Mouse (Mus musculus) thymus, postnatal 36 days (tissue): Measurements from ENCODE around the gene Ciao2b.

Source experiments
- DNase-seq, 2 experiments: peaks; one replicate each; pipeline ENCODE4 v3.0.0; 2022; ENCODE audit warnings: mixed read lengths in 2 of 2

Gene Ciao2b

DNA sequence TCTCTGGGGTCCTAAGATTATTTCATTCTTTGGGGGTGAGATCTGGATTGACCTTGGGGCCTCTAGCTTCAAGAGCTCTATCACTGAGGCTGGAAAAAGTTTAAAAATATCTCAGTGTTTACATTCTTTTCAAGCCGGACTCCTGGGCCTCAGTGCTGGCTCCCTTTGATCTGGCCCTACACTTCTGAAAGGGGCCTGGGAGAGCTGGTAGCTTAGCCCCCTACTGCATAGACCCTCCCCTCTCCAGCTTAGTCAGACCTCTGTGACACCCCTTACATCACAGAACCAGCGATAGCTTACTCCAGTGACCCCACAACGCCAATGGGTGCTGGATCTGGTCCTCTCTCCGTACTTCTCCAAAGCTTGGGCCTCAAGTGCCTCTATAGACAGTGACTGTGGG is 30.2 kb downstream of the Ciao2b start:
- DNase-seq = no peak

DNA sequence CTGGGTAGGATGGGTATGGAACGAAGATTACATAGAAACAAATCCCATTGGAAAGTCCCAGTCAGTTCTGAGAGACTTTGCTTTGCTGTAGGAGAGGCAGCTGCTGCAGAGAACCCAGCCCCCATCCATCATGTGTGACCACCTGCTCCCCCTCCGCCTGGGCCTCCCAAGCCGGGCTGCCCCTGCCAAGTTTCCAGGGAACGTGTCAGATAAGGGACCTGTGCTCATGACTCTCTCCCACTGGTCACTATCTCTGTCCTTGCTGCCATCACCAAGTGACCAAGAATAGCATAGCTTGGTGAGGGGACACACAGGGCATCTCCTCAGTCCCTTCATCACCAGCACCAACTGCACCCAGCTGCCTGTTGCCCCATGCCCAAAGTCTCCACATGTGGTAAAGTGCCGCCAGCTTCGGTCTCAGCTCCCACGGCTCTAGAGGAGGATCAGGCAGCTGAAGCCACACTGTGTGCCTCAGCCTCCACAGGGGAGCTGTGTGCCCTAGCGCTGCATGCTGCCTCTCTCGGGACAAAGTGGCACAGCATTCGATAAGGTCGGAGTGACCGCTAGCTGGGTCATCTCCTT is 31.5 kb downstream of the Ciao2b start:
- DNase-seq = no peak

DNA sequence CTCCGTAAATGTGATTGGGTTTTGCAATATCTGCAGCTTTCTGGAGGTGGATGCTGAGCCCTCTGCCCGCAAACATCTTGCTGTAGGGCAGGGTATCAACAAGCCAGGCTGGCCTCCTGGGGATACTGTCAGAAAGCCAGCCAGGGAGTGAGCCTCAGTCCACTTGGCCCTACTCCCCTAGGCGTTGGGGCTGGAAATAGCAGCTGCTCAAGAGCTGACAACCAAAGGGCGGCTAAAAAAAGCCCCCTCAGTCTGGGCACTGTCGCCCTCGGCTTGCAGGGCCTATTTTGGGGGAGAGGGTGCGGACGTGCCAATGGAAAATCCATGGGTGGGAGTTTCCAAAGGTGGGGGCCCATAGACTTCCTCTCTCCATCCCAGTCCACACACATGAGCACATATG is 32.5 kb downstream of the Ciao2b start:
- no peak for DNase-seq

DNA sequence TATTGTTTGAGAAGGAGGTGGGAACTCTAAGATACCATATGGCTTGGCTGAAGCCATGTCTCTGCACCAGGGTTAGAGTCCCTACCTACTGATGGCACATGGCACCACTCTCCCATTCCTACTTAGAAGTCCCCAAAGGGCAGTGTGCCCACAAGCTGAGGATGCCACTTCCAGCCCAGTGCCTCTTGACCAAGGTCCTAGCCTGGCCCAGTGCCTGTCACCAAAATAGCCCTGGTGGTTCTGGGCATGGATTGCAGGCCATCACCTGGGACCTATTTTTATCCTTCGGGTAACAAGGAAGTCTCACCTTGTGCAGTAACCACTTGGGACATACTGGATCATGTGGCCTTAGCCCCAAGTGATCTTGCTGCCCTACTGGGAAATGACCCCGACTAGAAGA is 33.8 kb downstream of the Ciao2b start:
- DNase-seq = no peak

DNA sequence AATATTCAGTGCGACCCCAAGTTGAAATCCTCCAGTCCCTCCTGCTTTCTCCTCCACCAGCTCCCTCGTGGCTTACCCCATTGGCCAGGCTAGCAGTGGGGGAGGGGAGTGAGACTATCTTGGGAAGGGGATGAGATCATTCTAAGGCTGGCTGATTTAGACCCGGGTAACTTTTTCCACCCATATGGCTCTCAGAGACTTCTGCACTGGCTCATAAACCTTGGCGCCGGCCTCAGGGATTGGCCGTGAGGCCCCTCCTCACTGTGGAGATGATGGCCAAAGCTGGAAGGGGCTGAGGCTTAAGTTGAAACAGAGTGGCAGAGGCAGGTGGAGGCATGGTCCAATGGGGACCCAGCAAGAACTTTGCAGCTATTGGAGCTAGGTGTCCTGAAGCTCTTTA is 35.4 kb downstream of the Ciao2b start:
- no peak for DNase-seq

DNA sequence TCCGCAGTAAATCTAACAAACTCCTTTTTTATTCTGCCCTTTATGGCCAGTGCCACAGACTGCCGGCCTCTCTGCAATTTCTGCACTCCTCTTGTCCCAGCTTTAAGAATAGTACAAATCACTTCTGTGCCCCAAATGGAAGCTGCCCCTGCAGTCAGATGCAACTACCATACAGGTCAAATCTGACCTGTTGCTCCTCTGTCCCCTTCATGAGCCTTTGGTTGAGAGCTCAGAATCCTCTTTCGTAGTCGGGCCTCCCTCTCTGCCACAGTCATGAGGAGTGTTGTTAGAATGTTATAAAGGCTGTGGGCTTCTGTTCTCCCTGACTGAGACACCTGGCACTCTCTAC is 38.5 kb downstream of the Ciao2b start:
- no peak for DNase-seq

DNA sequence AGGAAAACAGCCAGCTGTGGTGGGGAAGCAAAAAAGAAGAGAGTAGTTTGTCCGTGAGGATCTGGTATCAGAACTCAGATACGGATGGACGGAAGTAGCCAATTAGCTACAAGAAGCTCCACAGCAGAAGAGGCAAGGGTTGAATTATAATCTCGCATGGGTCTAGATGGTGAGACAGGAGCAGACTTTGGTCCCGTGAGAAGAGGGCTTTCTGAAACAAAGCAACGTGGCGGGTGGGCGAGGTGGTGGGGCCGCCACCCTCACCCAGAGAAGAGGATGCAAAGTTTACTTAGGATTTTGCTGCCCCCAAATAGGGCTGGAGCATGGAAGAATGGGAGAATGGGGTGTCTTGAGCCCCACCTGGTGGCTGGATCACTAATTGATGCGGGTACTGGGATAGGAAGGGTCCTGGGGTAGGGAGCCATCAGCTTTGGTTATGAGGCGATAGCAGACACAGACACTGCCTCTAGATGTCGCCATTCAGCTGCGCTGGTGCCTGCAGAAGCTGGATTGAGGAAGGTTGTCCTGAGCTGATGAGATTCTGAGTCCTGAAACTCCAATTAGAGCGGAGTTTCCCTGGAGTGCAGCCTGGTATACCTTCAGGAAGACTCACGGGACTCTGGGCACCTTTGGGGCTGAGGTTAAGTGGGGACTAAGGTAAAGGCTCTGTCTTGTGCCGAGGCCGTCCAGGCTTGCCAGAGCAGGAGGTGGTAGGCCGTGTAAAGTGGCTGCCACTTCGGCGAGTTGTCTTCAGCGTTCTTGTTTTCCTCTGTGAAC is 39.1 kb downstream of the Ciao2b start:
- peak; percentile 81 for DNase-seq

DNA sequence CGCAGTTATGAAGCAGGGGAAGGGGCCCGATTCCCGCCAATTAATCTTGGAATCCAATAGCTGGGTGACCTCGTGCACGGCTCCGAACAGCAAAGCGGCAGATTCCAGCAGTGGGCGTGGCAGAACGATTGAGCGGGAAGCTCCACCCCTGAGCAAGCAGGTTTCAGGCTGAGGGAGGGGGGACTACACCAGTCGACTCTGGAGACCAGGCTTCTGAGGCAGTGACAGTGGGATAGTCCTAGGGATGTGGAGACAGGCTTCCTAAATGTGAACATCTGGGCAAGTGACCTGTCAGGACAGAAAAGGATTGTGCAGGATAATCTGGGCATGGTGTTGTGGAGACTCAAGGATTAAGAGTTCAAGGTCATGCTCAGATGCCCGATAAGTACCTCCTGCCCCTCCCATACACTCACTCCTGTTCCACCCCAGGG is 39.8 kb downstream of the Ciao2b start:
- DNase-seq = no peak

DNA sequence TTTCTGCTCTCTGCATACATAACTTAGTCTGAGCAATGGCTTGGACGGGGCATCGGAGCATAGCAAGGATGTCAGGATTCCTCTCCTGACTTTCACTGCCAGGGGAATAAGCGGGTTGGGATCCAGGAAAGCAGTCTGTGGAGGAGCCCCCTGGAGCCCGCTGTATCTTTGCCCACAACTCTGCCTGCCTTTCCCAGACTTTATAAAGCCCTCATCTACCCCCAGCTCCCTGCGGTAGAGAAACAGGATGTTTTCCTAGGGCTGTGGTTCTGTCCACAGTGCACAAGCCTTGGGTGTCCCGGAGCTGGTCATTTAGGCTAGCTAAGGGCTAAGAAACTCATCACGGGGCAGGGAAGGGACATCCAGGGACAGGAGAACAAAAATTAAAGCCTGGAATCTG is 40.4 kb downstream of the Ciao2b start:
- no peak for DNase-seq

DNA sequence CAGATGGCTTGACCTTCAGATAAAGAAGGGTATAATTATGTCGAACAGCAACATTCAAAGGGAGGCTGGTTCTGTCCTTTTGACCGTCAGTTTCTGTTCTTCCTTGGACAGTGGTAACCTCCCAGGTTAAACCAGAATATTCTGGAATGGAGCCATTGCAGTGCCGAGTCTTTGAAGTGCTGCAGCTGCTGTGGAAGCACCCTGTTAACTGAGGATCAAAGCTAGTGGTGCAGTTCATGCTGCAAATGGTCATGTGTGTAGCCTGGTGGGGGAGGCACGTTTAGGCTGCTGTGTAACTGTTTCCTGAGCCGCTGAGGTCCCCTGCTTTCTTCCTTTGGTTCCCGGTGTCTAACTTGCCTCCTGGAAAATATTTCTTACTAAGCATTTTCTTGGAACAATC is 43.3 kb downstream of the Ciao2b start:
- no peak for DNase-seq

DNA sequence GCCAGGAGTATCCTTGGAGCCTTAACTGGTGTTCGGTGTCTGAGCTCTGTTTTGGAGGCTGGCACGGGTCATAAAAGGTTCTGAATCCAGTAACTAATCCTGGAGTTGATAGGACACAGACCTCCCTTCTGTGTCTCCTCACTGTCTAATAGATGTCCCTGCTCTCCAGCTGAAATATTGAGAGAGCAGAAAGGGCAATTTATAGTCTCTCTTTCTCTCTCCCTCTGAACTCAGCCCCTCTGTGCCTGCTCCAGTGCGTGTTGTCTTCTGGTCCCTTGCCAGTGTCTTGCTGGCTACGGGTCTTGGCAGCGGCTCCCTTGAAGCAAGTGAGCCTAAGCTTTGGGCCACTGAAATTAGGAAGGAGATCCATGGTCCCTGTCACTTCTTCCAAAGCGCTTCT is 44.1 kb downstream of the Ciao2b start:
- no peak for DNase-seq

DNA sequence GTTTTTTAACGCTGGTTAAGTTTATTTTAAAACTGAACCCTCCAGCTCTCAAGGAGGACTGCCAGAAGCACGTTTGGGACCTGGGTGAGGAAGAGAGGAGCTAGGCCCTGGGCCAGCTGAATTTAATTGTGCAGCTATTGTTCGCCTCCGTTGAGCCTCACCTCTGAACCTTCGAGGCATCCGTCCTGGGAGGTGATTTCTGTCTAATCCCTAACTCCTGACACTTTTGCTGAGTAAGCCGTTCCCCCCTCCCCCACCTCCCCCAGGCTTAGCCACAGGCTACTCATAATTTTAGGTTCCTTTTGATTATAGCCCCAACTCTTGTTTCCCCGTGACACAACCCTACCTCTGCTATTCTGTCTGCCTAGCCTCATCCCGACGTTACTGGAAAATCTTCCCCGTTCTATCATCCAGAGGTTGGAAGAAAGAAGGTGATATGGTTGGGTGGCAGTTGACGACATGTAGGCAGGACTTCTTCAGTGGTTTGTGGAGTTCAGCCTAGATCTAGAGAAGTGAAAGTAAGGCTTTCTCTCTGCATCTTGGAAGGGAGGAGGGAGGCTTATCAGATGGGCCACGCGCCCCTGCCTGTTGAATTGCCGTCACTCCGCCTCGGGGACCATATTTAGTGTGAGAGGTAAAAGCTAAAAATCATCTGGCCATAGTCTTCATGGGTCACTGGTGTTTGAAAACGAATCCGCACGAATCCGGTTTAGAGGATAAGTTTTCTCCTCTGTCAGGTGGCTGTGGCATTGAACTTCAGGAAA is 45.8 kb downstream of the Ciao2b start:
- DNase-seq = no peak

DNA sequence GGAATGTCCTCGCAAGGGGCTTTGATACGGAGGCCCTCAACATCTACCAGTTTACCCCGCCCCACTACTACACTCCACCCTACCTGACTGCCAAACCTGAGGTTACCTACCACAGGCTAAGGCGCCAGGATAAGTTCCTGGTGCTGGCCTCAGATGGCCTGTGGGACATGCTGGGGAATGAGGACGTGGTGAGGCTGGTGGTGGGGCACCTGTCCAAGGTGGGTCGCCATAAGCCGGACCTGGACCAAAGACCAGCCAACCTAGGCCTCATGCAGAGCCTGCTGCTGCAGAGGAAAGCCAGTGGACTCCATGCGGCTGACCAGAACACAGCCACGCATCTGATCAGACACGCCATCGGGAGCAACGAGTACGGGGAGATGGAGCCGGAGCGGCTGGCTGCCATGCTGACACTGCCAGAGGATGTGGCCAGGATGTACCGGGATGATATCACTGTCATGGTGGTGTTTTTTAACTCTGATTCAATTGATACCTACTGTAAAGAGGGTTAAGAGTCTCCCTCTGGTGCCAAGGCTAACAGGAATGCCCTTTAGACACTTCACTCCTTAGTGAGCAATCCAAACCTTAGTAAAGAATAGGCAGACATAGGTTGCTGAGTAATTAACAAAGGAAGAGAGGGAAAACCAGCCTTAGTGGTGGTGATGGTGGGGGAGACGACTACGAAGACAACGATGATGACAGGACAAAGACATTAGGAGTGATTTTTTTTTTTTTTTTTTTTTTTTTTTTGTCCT is 47.0 kb downstream of the Ciao2b start:
- no peak for DNase-seq

DNA sequence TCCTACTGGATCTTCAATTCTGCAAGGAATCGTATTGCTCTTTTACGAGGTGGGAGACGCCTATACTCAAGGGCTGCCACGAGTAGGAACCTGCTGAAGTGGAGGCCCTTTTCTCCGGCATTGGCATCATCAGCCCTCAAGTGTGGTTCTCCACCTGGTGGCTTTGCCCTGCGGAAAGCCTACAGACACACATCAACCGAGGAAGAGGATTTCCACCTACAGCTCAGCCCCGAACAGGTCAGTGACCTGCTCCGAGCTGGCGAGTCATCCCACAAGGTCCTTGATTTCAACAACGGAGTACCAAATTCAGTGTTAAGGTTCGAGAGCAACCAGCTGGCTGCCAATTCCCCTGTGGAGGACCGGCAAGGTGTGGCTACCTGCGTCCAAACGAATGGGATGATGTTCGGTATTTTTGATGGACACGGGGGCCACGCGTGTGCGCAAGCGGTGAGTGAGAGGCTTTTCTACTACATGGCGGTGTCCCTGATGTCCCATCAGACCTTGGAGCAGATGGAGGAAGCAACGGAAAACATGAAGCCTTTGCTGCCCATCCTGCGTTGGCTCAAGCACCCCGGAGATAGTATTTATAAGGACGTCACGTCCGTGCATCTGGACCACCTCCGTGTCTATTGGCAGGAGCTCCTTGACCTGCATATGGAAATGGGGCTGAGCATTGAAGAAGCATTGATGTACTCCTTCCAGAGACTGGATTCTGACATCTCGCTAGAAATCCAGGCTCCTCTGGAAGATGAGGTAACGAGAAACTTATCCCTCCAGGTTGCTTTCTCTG is 48.0 kb downstream of the Ciao2b start:
- DNase-seq = no peak

DNA sequence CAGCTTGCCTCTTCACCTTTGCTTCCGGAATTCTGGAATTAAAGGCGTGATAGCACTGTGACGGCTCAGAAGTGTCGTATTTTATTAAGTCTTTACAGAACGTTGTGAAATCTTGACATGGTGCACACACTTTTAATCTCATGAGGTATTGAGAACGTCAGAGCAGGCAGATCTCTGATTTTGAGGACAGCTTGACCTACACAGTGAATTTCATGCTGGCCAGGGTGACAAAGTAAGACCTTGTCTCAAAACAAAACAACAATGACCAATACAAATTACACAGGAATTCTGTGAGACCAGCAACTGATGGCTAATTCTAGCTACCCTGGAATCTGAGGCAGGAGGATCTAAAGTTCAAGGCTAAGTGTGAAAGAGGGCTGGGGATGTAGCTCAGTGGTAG is 49.2 kb downstream of the Ciao2b start:
- DNase-seq = no peak

DNA sequence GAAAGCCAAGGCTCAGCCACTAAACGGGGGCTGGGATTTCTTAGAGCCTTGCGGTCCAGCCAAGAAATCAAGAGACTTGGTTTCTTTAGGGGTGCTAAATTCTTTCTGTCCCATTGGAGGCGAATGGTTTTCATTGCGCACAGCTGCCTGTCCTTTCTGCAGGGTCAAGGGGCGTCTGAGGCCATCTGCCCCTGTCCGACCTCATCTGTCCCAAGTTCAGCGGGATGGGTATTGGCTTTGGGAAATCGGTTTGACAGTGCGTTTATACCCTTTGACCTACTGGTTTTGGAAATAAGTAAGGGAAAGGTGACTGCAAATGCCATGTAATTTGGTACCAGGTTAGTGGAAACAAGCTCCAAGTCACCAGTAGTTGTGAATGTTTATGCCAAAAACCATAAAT is 49.9 kb downstream of the Ciao2b start:
- no peak for DNase-seq

DNA sequence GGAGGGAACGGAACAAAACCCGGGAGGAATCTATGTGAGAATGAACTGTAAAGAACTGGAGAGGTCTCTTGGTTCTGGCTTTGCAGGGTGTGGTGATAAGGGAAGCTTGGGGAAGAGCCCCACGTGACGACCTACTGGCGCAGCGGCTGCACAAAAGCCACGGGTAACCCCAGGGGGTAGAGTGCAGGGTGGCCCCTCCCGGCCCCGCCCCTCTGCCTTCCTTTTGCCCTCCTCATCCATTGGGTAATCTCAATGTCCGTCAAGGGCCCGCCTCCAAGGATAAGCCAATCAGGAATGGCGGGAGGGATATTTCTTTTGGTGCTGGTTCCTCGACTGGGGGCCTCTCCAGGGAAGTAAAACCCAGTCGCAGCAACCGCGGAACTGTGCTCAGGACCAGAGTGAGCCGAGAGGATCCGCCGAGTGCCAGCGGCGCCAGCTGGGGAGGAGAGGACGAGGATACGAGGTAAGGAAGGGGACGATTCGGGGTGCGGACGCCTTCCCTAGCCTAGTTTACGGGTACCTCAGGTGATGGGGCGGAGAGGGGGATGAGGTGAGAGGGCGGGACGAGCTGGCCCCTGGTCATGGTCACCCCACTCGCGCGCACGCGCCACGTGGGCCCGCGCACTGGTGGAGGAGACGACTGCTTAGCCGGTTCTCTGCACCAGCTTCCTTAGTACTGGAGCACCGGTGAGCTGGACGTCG is 50.5 kb downstream of the Ciao2b start, which contains the start of gene Pdp2:
Gene Pdp2, plus strand, starts transcription at position 319 of the 702 bp plus-strand sequence.
- peak; percentile 91 to 92 for DNase-seq

DNA sequence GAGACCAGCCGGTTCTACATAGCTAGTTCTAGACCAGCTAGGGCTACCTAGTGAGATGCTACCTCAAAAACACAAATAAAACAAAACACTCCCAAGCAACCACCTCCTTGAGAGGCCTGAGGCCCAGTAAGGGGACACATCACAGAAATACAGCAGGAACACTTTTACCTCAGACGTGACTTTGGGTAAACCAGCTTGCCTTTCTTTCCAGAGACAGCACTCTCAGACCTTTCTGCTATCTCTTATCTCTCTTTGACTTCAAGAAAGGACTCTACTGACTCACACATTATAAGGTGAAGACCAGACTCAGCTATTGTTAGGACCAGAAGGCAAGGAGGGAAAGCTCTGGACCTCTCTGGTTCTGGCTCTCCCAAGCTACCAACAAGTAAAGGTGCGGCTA is 51.5 kb downstream of the Ciao2b start:
- no peak for DNase-seq
